Mouse (Mus musculus): Measurements from ENCODE around the gene Crebl2. TPM values are rescaled to one million over a fixed set of nuclear protein-coding genes. Genes with fewer than 3 reads are reported as not detected.

The Crebl2 gene
- polyA plus RNA-seq, 1 experiment: 30.2 TPM

GRCm38 (mm10) chr6:134903368-134903767 is 73.4 kb downstream of the Crebl2 start:
- no peak for DNase-seq (ENCODE audit: extremely low spot score in 1 of 2, low spot score in 1 of 2)

DNA sequence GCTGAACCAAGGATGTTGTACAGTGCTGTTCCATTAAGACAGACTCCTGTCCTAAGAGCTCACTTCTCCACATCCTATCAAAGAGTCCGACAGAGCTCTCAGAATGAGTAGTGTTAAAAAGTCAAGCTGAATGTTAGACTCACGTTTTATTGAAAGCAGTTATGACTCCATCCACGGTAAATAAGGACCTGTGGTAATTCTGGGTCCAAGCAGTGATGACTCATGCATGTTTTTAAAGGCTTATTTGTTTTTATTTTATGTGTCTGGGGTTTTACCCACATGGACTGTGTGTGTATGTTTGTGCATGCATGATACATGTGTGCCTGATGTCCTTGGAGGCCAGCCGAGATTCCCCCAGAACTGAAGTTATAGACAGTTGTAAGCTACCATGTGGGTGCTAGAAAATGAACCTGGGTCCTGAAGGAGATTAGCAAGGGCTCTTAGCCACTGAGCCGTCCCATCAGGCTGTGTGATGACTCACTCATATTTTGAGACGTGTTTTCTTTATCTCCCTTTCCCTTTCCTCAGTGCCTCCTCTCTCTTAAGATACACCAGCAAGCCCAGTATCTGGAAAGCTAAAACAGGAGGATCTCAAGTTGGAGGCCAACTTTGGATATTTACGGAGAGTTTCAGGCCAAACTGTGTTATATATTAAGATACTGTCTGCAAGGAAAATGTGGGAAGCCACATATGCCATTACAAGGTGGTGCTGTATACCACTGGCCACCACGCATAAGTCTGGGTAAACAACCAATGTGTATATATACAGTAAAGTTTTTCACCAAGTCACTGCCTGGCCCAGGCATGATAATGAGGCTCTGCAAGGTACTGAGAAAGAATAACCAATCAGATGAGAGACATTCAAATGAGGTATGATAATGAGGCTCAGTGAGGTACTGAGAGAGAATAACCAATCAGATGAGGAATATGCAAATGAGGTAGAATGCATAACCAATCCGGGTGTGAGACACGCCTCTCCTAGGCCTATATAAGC is 74.2 kb downstream of the Crebl2 start:
- no peak for DNase-seq (ENCODE audit: extremely low spot score in 1 of 2, low spot score in 1 of 2)

GRCm38 (mm10) chr6:134905811-134906210 is 75.9 kb downstream of the Crebl2 start:
- no peak for DNase-seq (ENCODE audit: extremely low spot score in 1 of 2, low spot score in 1 of 2)

Other genes starting within 250 kb of the Crebl2 start
- gene Mansc1, start 197.7 kb upstream of the Crebl2 start, polyA plus RNA-seq (2012; rRNA removed): 7.6 and 9.2 TPM in 2 replicates
- 39.4 and 39.6 TPM in 2 replicates for gene Borcs5, start 190.6 kb upstream of the Crebl2 start, polyA plus RNA-seq (2012; rRNA removed)
- gene Dusp16, start 37.5 kb upstream of the Crebl2 start, polyA plus RNA-seq (2012; rRNA removed): 7.3 and 8.4 TPM in 2 replicates
- gene Gpr19, start 68.4 kb downstream of the Crebl2 start, polyA plus RNA-seq (2012; rRNA removed): 27.8 and 28.2 TPM in 2 replicates
- 28.7 and 30.1 TPM in 2 replicates for gene Cdkn1b, start 90.2 kb downstream of the Crebl2 start, polyA plus RNA-seq (2012; rRNA removed)
- gene Apold1, start 151.6 kb downstream of the Crebl2 start, polyA plus RNA-seq (2012; rRNA removed): 11.7 and 14.8 TPM in 2 replicates
- gene Ddx47, start 181.5 kb downstream of the Crebl2 start, polyA plus RNA-seq (2012; rRNA removed): 76.1 and 81.4 TPM in 2 replicates
- 0.06 and 0.08 TPM in 2 replicates for gene Gprc5a, start 235.5 kb downstream of the Crebl2 start, polyA plus RNA-seq (2012; rRNA removed)

Data from frontal cortex, adult 2 months (tissue).